Mouse (Mus musculus) retina, embryonic 14.5 days (tissue): ENCODE data around the gene Fbxo4.

ENCODE experiments used
- DNase-seq: peaks from one replicate; pipeline ENCODE4 v3.0.0-alpha.2; 2015; ENCODE audit warnings: low spot score

Gene Fbxo4

GRCm38 (mm10) chr15:3979061-3979848 lies at the start of gene Fbxo4:
Gene Fbxo4, minus strand, starts transcription at chr15:3979573.
- DNase-seq, result peak; percentile 73

- no peak for DNase-seq
These were observed 49.6 kb upstream of the Fbxo4 start for GRCm38 (mm10) chr15:4028960-4029359.

- DNase-seq, result no peak
These were observed 49.0 kb upstream of the Fbxo4 start for GRCm38 (mm10) chr15:4028411-4028700.

GRCm38 (mm10) chr15:4027671-4028410 lies 48.5 kb upstream of the Fbxo4 start:
- peak; percentile 32 for DNase-seq

- DNase-seq, result peak; percentile 78
These were observed 47.6 kb upstream of the Fbxo4 start for GRCm38 (mm10) chr15:4026831-4027584.

- peak; percentile 91 for DNase-seq
These were observed 46.9 kb upstream of the Fbxo4 start, which contains the start of gene Oxct1 for GRCm38 (mm10) chr15:4026231-4026773. Gene Oxct1, plus strand, starts transcription at chr15:4026383.

GRCm38 (mm10) chr15:4025508-4025904 lies 46.1 kb upstream of the Fbxo4 start:
- DNase-seq, result peak; percentile 6

- no peak for DNase-seq
These were observed 45.5 kb upstream of the Fbxo4 start for GRCm38 (mm10) chr15:4024726-4025507.

GRCm38 (mm10) chr15:4023747-4024146 lies 44.4 kb upstream of the Fbxo4 start:
- no peak for DNase-seq

GRCm38 (mm10) chr15:4020711-4021110 lies 41.3 kb upstream of the Fbxo4 start:
- DNase-seq, result no peak

- DNase-seq, result no peak
These were observed 34.5 kb upstream of the Fbxo4 start for GRCm38 (mm10) chr15:4013873-4014272.

- DNase-seq, result no peak
These were observed 21.2 kb upstream of the Fbxo4 start for GRCm38 (mm10) chr15:4000536-4000935.

- DNase-seq, result no peak
These were observed 19.8 kb upstream of the Fbxo4 start for GRCm38 (mm10) chr15:3999144-3999543.

GRCm38 (mm10) chr15:3996267-3997010 lies 17.1 kb upstream of the Fbxo4 start:
- no peak for DNase-seq

GRCm38 (mm10) chr15:3995448-3996266 lies 16.3 kb upstream of the Fbxo4 start, which contains the start of gene AW549877:
Gene AW549877, minus strand, starts transcription at chr15:3995744.
- DNase-seq, result peak; percentile 98

- peak; percentile 4 for DNase-seq
These were observed 15.6 kb upstream of the Fbxo4 start for GRCm38 (mm10) chr15:3994852-3995447.

- DNase-seq, result peak; percentile 55
These were observed 8.6 kb upstream of the Fbxo4 start for GRCm38 (mm10) chr15:3987981-3988380.

GRCm38 (mm10) chr15:3984876-3985275 lies 5.5 kb upstream of the Fbxo4 start:
- DNase-seq, result no peak

GRCm38 (mm10) chr15:3982732-3983131 lies 3.4 kb upstream of the Fbxo4 start:
- DNase-seq, result no peak
